Mouse (Mus musculus) C2C12 (cell line): Measurements from ENCODE around the gene Ppp2r5c.

Source experiments
- CEBPB ChIP-seq: IDR thresholded peaks from one replicate; pipeline ENCODE4 v1.6.1; 2011; ENCODE audit warnings: low read depth, mild to moderate bottlenecking, control low read depth, moderate library complexity
- CTCF ChIP-seq: IDR thresholded peaks from one replicate; pipeline ENCODE4 v1.5.1; 2011; ENCODE audit not compliant: control insufficient read depth, insufficient read depth, insufficient read length
- FOSL1 ChIP-seq: IDR thresholded peaks from one replicate; pipeline ENCODE4 v1.8.0; 2011; ENCODE audit warnings: mild to moderate bottlenecking, low read length; ENCODE audit not compliant: poor library complexity, insufficient read depth, severe bottlenecking
- MAX ChIP-seq: IDR thresholded peaks from one replicate; pipeline ENCODE4 v1.6.1; 2011; ENCODE audit warnings: mild to moderate bottlenecking, control low read depth
- MYOD1 ChIP-seq: IDR thresholded peaks from one replicate; pipeline ENCODE4 v1.6.1; 2011; ENCODE audit warnings: low read depth; ENCODE audit not compliant: control insufficient read depth, insufficient read length
- USF1 ChIP-seq: IDR thresholded peaks from one replicate; pipeline ENCODE4 v1.6.1; 2011; ENCODE audit warnings: low read depth, mild to moderate bottlenecking, control low read depth, moderate library complexity

- TF ChIP-seq CTCF: no peak
- no peak for TF ChIP-seq MYOD1
- TF ChIP-seq MAX: no peak
- TF ChIP-seq USF1: peak; percentile 38
- no peak for TF ChIP-seq FOSL1
- TF ChIP-seq CEBPB: no peak
Measured at GRCm38 (mm10) chr12:110601241-110602218, 154.6 kb downstream of the Ppp2r5c start, which contains the start of gene Dync1h1.
